25 mouse cellular contexts compared by ENCODE assay signal in the genomic region with DNA sequence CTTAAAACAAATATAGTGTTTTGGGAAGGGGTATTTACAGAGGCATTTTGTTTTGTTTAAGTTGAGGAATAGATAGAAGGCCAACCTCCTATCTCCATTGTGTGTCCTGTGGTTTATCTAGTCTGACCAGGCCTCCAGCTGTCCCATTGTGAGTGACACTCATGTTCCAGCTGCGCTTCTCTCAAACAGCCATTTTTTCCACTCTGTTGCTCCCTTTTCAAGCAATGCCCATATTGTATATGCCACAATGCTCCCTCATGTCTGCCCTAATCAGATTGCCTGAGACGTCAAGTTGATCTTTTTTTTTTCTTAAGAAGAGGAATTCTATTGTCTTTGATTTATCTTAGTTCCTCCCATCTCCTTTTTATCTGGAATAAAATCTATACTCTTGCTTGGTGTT.
DNase-seq lines count a peak whose midpoint lies in the region; ATAC-seq lines count a peak whose summit lies in the region.
"Had no signal": no experiment of that assay in that cellular context is flagged by ENCODE, and none has a peak within 500 bp of the region (broad histone marks: within the 10 kb centered on the region; RNA-seq: fewer than 3 reads in every experiment).

No protein-coding gene starts in this region.

- H3K36me3 ChIP-seq in hindbrain, embryonic 10.5 days, result peaks cover 63% of the 10 kb centered on the region
- peaks cover 81% of the 10 kb centered on the region for H3K36me3 ChIP-seq in hindbrain, embryonic 14.5 days (replicated peaks; ENCODE audit: control insufficient read depth, insufficient read depth)
- H3K36me3 ChIP-seq in neural tube, embryonic 11.5 days (ENCODE audit: control insufficient read depth, insufficient read depth, low read length), result peaks cover 3% of the 10 kb centered on the region; the same call in 1 of the 2 replicates

- no peaks in the 10 kb centered on the region for H3K9me3 ChIP-seq in hindbrain, embryonic 10.5 days
- no peaks in the 10 kb centered on the region for H3K9me3 ChIP-seq in hindbrain, embryonic 14.5 days (ENCODE audit: control insufficient read depth, low read length)
- no peaks in the 10 kb centered on the region for H3K9me3 ChIP-seq in neural tube, embryonic 11.5 days (ENCODE audit: control insufficient read depth, low read length)
- H3K9me3 ChIP-seq: embryonic facial prominence, embryonic 12.5 days; embryonic facial prominence, embryonic 15.5 days; heart, embryonic 10.5 days; heart, embryonic 13.5 days; hindbrain, embryonic 13.5 days had no signal

- peak overlapping the region; percentile 53; the same call in 1 of the 2 replicates for H3K27ac ChIP-seq in hindbrain, embryonic 10.5 days
- no peak overlapping the region for H3K27ac ChIP-seq in hindbrain, embryonic 14.5 days
- no peak overlapping the region for H3K27ac ChIP-seq in neural tube, embryonic 11.5 days (ENCODE audit: low read depth, low read length)
- H3K27ac ChIP-seq: embryonic facial prominence, embryonic 12.5 days; embryonic facial prominence, embryonic 15.5 days; gastrocnemius, adult 2 months; heart, embryonic 10.5 days; heart, embryonic 13.5 days; hindbrain, embryonic 13.5 days had no signal

- DNase-seq in embryo, embryonic 10 days (ENCODE audit: low spot score), result peak; percentile 32
- no peak for DNase-seq in embryo, embryonic 11 days
- no peak for DNase-seq in hindbrain, embryonic 10.5 days (ENCODE audit: low spot score)
- DNase-seq in hindbrain, embryonic 14.5 days (ENCODE audit: low spot score), result no peak
- no peak for DNase-seq in neural tube, embryonic 11.5 days (ENCODE audit: low spot score)
- no peak for DNase-seq in neural tube, embryonic 10.5 days (ENCODE audit: extremely low spot score, low spot score)
- no peak for DNase-seq in adrenal gland, adult 18-20 months (ENCODE audit: low spot score in 2 of 2)
- DNase-seq: adrenal gland, postnatal 10 days; adrenal gland, postnatal 36 days; cerebellum, adult 18-20 months; cerebellum, adult 9-10 months; cerebellum, postnatal 14 days; forebrain, postnatal 0 days; gastrocnemius, adult 2 months; gastrocnemius, postnatal 14 days; heart, adult 18-20 months; heart, postnatal 14 days; heart, postnatal 4 days had no signal

- 39% methylated on average over 2 of the region's 2 CpGs for WGBS in hindbrain, embryonic 10.5 days
- WGBS in hindbrain, embryonic 14.5 days, result 15% methylated on average over 2 of the region's 2 CpGs
- WGBS in neural tube, embryonic 11.5 days, result 27% methylated on average over 2 of the region's 2 CpGs

- H3K4me2 ChIP-seq in hindbrain, embryonic 14.5 days (replicated peaks), result no peak overlapping the region
- no peak overlapping the region for H3K4me2 ChIP-seq in neural tube, embryonic 11.5 days (ENCODE audit: low read depth)
- H3K4me2 ChIP-seq: embryonic facial prominence, embryonic 12.5 days; embryonic facial prominence, embryonic 15.5 days; heart, embryonic 13.5 days; hindbrain, embryonic 13.5 days had no signal

- H3K27me3 ChIP-seq in hindbrain, embryonic 10.5 days (ENCODE audit: insufficient read depth, poor library complexity, severe bottlenecking), result no peaks in the 10 kb centered on the region
- no peaks in the 10 kb centered on the region for H3K27me3 ChIP-seq in hindbrain, embryonic 14.5 days (ENCODE audit: control insufficient read depth, insufficient read depth, low read length)
- no peaks in the 10 kb centered on the region for H3K27me3 ChIP-seq in neural tube, embryonic 11.5 days (ENCODE audit: control insufficient read depth, insufficient read depth, low read length)
- H3K27me3 ChIP-seq: embryonic facial prominence, embryonic 12.5 days; embryonic facial prominence, embryonic 15.5 days; heart, embryonic 13.5 days; hindbrain, embryonic 13.5 days had no signal

- no peak for ATAC-seq in hindbrain, embryonic 14.5 days (ENCODE audit: low FRiP score)
- ATAC-seq in neural tube, embryonic 11.5 days (ENCODE audit: insufficient read depth, low FRiP score, low TSS enrichment), result 0 out of 2 replicates have a peak, but pooled peaks have one; percentile 23
- ATAC-seq: activated CD4-positive, CD25-positive, alpha-beta regulatory T cell, adult 4 months; forebrain, embryonic 14.5 days; forebrain, postnatal 0 days had no signal

- H3K9ac ChIP-seq in hindbrain, embryonic 14.5 days, result no peak overlapping the region
- no peak overlapping the region for H3K9ac ChIP-seq in neural tube, embryonic 11.5 days (ENCODE audit: low read length)
- H3K9ac ChIP-seq: embryonic facial prominence, embryonic 12.5 days; embryonic facial prominence, embryonic 15.5 days; forebrain, postnatal 0 days; heart, embryonic 13.5 days; hindbrain, embryonic 13.5 days had no signal

- H3K4me1 ChIP-seq in hindbrain, embryonic 10.5 days (replicated peaks), result peaks cover 18% of the 10 kb centered on the region
- no peaks in the 10 kb centered on the region for H3K4me1 ChIP-seq in hindbrain, embryonic 14.5 days (replicated peaks; ENCODE audit: control insufficient read depth, insufficient read depth, low read length)
- H3K4me1 ChIP-seq in neural tube, embryonic 11.5 days (ENCODE audit: control insufficient read depth, insufficient read depth, low read length), result no peaks in the 10 kb centered on the region
- H3K4me1 ChIP-seq: embryonic facial prominence, embryonic 12.5 days; embryonic facial prominence, embryonic 15.5 days; heart, embryonic 13.5 days; hindbrain, embryonic 13.5 days had no signal

- no peak overlapping the region for H3K4me3 ChIP-seq in hindbrain, embryonic 10.5 days
- no peak overlapping the region for H3K4me3 ChIP-seq in hindbrain, embryonic 14.5 days (replicated peaks; ENCODE audit: low read length)
- no peak overlapping the region for H3K4me3 ChIP-seq in neural tube, embryonic 11.5 days (ENCODE audit: low read depth, low read length)
- H3K4me3 ChIP-seq: embryonic facial prominence, embryonic 12.5 days; embryonic facial prominence, embryonic 15.5 days; gastrocnemius, adult 2 months; heart, embryonic 10.5 days; heart, embryonic 13.5 days; hindbrain, embryonic 13.5 days had no signal
